Mouse (Mus musculus): Measurements from ENCODE around the gene Myoz1. TPM values are rescaled to one million over a fixed set of nuclear protein-coding genes. Genes with fewer than 3 reads are reported as not detected.

The Myoz1 gene
- polyA plus RNA-seq, 1 experiment from 2014 or later, result 0.24 TPM

DNA sequence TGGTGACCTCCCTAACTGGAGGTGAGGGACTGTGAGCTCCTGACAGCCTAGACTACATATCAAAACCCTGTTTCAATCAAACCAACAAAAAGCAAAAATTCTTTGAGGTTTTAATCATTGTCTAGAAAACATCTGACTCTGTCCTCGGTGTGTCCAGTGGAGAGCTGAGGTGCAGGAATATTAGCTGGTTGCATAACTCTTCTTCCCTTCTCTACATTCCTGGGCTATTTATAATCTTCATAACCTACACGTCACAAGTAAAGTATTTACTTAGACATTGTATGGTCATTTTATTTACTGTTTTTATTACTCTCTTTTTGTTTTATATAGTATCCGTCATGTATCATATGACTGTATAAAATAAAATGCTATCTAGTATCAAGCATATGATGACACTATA, 46.8 kb downstream of the Myoz1 start:
- no peak for TF ChIP-seq CTCF (IDR thresholded peaks at IDR 0.05; ENCODE audit: low read depth)
- Histone ChIP-seq H3K36me3 (ENCODE audit: insufficient read depth) (peaks cover 6% of the 10 kb centered on the region), H3K9ac (no peak overlapping the region), H3K27me3 (ENCODE audit: insufficient read depth, low read length) (no peaks in the 10 kb centered on the region), H3K4me1 (ENCODE audit: insufficient read depth) (no peaks in the 10 kb centered on the region), H3K4me2 (no peak overlapping the region), H3K27ac (ENCODE audit: low read depth) (peak overlapping the region; percentile 67), H3K4me3 (ENCODE audit: low read depth, low read length) (no peak overlapping the region), H3K9me3 (ENCODE audit: low read depth, low read length) (no peaks in the 10 kb centered on the region)
- WGBS, result 66% methylated on average over 3 of the region's 3 CpGs
- ATAC-seq (ENCODE audit: insufficient read depth) (no peak), DNase-seq (no peak)

GRCm38 (mm10) chr14:20607396-20608126, 48.8 kb downstream of the Myoz1 start:
- Histone ChIP-seq H3K9ac (no peak overlapping the region), H3K4me1 (ENCODE audit: insufficient read depth) (no peaks in the 10 kb centered on the region), H3K4me2 (no peak overlapping the region), H3K9me3 (ENCODE audit: low read depth, low read length) (no peaks in the 10 kb centered on the region), H3K4me3 (ENCODE audit: low read depth, low read length) (no peak overlapping the region), H3K27ac (ENCODE audit: low read depth) (0 out of 2 replicates have a peak overlapping the region, but pooled peaks have one; percentile 52), H3K27me3 (ENCODE audit: insufficient read depth, low read length) (no peaks in the 10 kb centered on the region), H3K36me3 (ENCODE audit: insufficient read depth) (peaks cover 6% of the 10 kb centered on the region)
- TF ChIP-seq CTCF (IDR thresholded peaks at IDR 0.05; ENCODE audit: low read depth), result no peak
- DNase-seq (peak; percentile 52), ATAC-seq (ENCODE audit: insufficient read depth) (no peak)
- WGBS, result 64% methylated on average over 9 of the region's 9 CpGs

GRCm38 (mm10) chr14:20601287-20601686, 55.1 kb downstream of the Myoz1 start:
- ATAC-seq (ENCODE audit: insufficient read depth) (no peak), DNase-seq (no peak)
- no peaks in the 10 kb centered on the region for H3K36me3 ChIP-seq (ENCODE audit: insufficient read depth)
- no peak overlapping the region for H3K4me2 ChIP-seq
- no peak overlapping the region for H3K27ac ChIP-seq (ENCODE audit: low read depth)
- TF ChIP-seq CTCF (IDR thresholded peaks at IDR 0.05; ENCODE audit: low read depth), result no peak
- H3K9ac ChIP-seq, result no peak overlapping the region
- WGBS, result 95% methylated on average over 1 of the region's 1 CpGs
- no peaks in the 10 kb centered on the region for H3K4me1 ChIP-seq (ENCODE audit: insufficient read depth)
- H3K27me3 ChIP-seq (ENCODE audit: insufficient read depth, low read length), result no peaks in the 10 kb centered on the region
- no peaks in the 10 kb centered on the region for H3K9me3 ChIP-seq (ENCODE audit: low read depth, low read length)
- no peak overlapping the region for H3K4me3 ChIP-seq (ENCODE audit: low read depth, low read length)

DNA sequence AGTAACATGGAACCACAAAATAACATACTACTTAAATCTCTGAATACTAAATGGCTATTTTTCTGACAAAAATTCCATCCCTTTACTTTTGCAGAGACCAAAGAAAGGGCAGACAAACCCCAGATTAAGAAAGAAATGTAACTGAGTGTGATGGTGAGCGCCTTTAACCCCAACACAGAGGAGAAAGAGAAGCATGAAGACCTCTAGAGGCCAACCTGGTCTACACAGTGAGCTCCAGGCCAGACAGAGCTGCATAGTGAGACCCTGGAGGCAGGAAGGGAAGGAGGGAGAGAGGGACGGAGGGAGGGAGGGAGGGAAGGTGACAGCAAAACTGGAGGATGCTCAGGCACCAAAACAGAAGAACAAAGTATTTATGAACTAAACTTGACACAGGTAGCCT, 56.1 kb downstream of the Myoz1 start:
- no peak overlapping the region for H3K4me3 ChIP-seq (ENCODE audit: low read depth, low read length)
- ATAC-seq (ENCODE audit: insufficient read depth) (no peak), DNase-seq (no peak)
- H3K9me3 ChIP-seq (ENCODE audit: low read depth, low read length), result no peaks in the 10 kb centered on the region
- no peak overlapping the region for H3K9ac ChIP-seq
- no peaks in the 10 kb centered on the region for H3K36me3 ChIP-seq (ENCODE audit: insufficient read depth)
- H3K4me1 ChIP-seq (ENCODE audit: insufficient read depth), result no peaks in the 10 kb centered on the region
- no peaks in the 10 kb centered on the region for H3K27me3 ChIP-seq (ENCODE audit: insufficient read depth, low read length)
- H3K27ac ChIP-seq (ENCODE audit: low read depth), result no peak overlapping the region
- 64% methylated on average over 2 of the region's 2 CpGs for WGBS
- H3K4me2 ChIP-seq, result no peak overlapping the region
- no peak for TF ChIP-seq CTCF (IDR thresholded peaks at IDR 0.05; ENCODE audit: low read depth)

DNA sequence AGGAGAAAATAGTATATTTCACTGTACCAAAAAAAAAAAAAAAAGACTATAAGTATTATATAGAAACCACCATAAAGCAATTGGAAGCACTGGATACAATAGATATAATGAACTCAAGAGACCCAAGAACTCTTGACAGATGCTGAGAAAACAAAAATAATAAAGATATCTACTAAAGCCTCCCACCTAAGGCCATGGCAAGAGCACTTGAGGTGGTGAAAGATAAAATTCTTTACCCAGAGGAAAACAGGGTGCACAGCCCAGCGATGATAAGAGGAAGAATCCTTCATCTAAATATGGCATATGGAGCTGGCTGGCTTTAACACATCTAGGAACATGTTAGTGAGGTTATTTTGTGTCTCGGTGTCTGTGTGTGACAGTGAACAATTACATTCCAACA, 56.8 kb downstream of the Myoz1 start:
- no peak overlapping the region for H3K9ac ChIP-seq
- no peak overlapping the region for H3K27ac ChIP-seq (ENCODE audit: low read depth)
- H3K4me3 ChIP-seq (ENCODE audit: low read depth, low read length), result no peak overlapping the region
- no peaks in the 10 kb centered on the region for H3K36me3 ChIP-seq (ENCODE audit: insufficient read depth)
- no peak for DNase-seq
- no peaks in the 10 kb centered on the region for H3K4me1 ChIP-seq (ENCODE audit: insufficient read depth)
- no peak for TF ChIP-seq CTCF (IDR thresholded peaks at IDR 0.05; ENCODE audit: low read depth)
- WGBS, result 71% methylated on average over 2 of the region's 2 CpGs
- H3K4me2 ChIP-seq, result no peak overlapping the region
- H3K9me3 ChIP-seq (ENCODE audit: low read depth, low read length), result no peaks in the 10 kb centered on the region
- ATAC-seq (ENCODE audit: insufficient read depth), result no peak
- no peaks in the 10 kb centered on the region for H3K27me3 ChIP-seq (ENCODE audit: insufficient read depth, low read length)

Small RNA genes within 50 kb of the gene (microRNA-seq; reads per million reads assigned to microRNA genes)
- 3.1 reads per million, percentile 8 among the genes with 10 or more reads in this experiment for gene Mir6946 (ENCODE audit: borderline number of aligned reads)

Other genes starting within 250 kb of the Myoz1 start
- 0.12 and 0.82 TPM in 2 replicates for gene Cfap70, start 204.3 kb downstream of the Myoz1 start, polyA plus RNA-seq (2014; fragmentation: Nextera tagmentation; extraction: Ambion mirVana)
- 36.0 and 36.9 TPM in 2 replicates for gene Anxa7, start 176.4 kb downstream of the Myoz1 start, polyA plus RNA-seq (2014; fragmentation: Nextera tagmentation; extraction: Ambion mirVana)
- gene Mss51, start 159.6 kb downstream of the Myoz1 start, polyA plus RNA-seq (2014; fragmentation: Nextera tagmentation; extraction: Ambion mirVana), result 0.96 and 1.4 TPM in 2 replicates
- 60.7 and 61.1 TPM in 2 replicates for gene Ppp3cb, start 110.0 kb downstream of the Myoz1 start, polyA plus RNA-seq (2014; fragmentation: Nextera tagmentation; extraction: Ambion mirVana)
- gene Usp54, start 15.5 kb downstream of the Myoz1 start, polyA plus RNA-seq (2014; fragmentation: Nextera tagmentation; extraction: Ambion mirVana), result 10.0 and 11.8 TPM in 2 replicates
- 0.75 and 2.8 TPM in 2 replicates for gene Synpo2l, start 11.8 kb upstream of the Myoz1 start, polyA plus RNA-seq (2014; fragmentation: Nextera tagmentation; extraction: Ambion mirVana)
- 96.0 and 100 TPM in 2 replicates for gene Sec24c, start 17.8 kb upstream of the Myoz1 start, polyA plus RNA-seq (2014; fragmentation: Nextera tagmentation; extraction: Ambion mirVana)
- gene Fut11, start 38.4 kb upstream of the Myoz1 start, polyA plus RNA-seq (2014; fragmentation: Nextera tagmentation; extraction: Ambion mirVana), result 29.2 and 30.2 TPM in 2 replicates
- gene Chchd1, start 46.5 kb upstream of the Myoz1 start, polyA plus RNA-seq (2014; fragmentation: Nextera tagmentation; extraction: Ambion mirVana), result 224 and 227 TPM in 2 replicates
- 29.9 and 37.3 TPM in 2 replicates for gene Zswim8, start 51.0 kb upstream of the Myoz1 start, polyA plus RNA-seq (2014; fragmentation: Nextera tagmentation; extraction: Ambion mirVana)
- gene Ndst2, start 78.0 kb upstream of the Myoz1 start, polyA plus RNA-seq (2014; fragmentation: Nextera tagmentation; extraction: Ambion mirVana), result 32.4 and 35.6 TPM in 2 replicates
- 46.3 and 46.6 TPM in 2 replicates for gene Camk2g, start 137.5 kb upstream of the Myoz1 start, polyA plus RNA-seq (2014; fragmentation: Nextera tagmentation; extraction: Ambion mirVana)
- gene Plau, start 180.1 kb upstream of the Myoz1 start, polyA plus RNA-seq (2014; fragmentation: Nextera tagmentation; extraction: Ambion mirVana), result 0.99 TPM in 2 replicates

All from lung, embryonic 14.5 days (tissue).